15 mouse cellular contexts compared by ENCODE assay signal in the genomic region with DNA sequence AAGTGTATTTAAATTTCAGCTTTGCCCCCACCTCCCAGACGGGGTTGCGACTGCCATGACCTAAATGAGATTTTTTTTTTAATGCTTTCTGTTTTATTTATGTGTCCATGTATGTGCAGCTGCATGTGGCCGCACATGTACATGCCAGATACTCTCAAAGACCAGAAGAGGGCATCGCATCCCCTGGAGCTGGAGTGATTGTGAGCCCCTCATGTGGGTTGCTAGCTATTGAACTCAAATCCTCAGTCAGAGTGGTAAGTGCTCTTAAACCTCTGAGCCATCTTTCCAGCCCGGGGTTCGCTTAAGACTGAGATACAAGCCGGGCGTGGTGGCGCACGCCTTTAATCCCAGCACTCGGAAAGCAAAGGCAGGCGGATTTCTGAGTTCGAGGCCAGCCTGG. TPM values are rescaled to one million over a fixed set of nuclear protein-coding genes. Genes with fewer than 3 reads are reported as not detected.
DNase-seq lines count a peak whose midpoint lies in the region; ATAC-seq and TF ChIP-seq lines count a peak whose summit lies in the region.
"Had no signal": no experiment of that assay in that cellular context is flagged by ENCODE, and none has a peak within 500 bp of the region (broad histone marks: within the 10 kb centered on the region; RNA-seq: fewer than 3 reads in every experiment).

No protein-coding gene starts in this region.

- H3K4me1 ChIP-seq in heart, postnatal 0 days (ENCODE audit: control insufficient read depth, insufficient read depth): no peaks in the 10 kb centered on the region
- peaks cover 3% of the 10 kb centered on the region; the same call in 1 of the 2 replicates for H3K4me1 ChIP-seq in heart, embryonic 11.5 days (ENCODE audit: control insufficient read depth, insufficient read depth, low read length)
- H3K4me1 ChIP-seq in midbrain, embryonic 12.5 days: no peaks in the 10 kb centered on the region
- H3K4me1 ChIP-seq in midbrain, embryonic 16.5 days (ENCODE audit: control insufficient read depth, insufficient read depth, low read length): no peaks in the 10 kb centered on the region
- H3K4me1 ChIP-seq: hindbrain, embryonic 13.5 days; limb, embryonic 12.5 days; lung, embryonic 15.5 days had no signal

- H3K4me3 ChIP-seq in heart, postnatal 0 days (ENCODE audit: low read depth, low read length): no peak overlapping the region
- no peak overlapping the region for H3K4me3 ChIP-seq in heart, embryonic 11.5 days (ENCODE audit: low read depth, low read length)
- no peak overlapping the region for H3K4me3 ChIP-seq in midbrain, embryonic 12.5 days
- no peak overlapping the region for H3K4me3 ChIP-seq in midbrain, embryonic 16.5 days (ENCODE audit: low read depth, low read length)
- H3K4me3 ChIP-seq: hindbrain, embryonic 13.5 days; limb, embryonic 12.5 days; lung, embryonic 15.5 days had no signal

- no peak overlapping the region for H3K9ac ChIP-seq in heart, postnatal 0 days (replicated peaks; ENCODE audit: low read depth, low read length)
- no peak overlapping the region for H3K9ac ChIP-seq in heart, embryonic 11.5 days (ENCODE audit: low read depth, low read length)
- H3K9ac ChIP-seq in midbrain, embryonic 12.5 days (replicated peaks): no peak overlapping the region
- H3K9ac ChIP-seq in midbrain, embryonic 16.5 days (ENCODE audit: low read depth, low read length): no peak overlapping the region
- H3K9ac ChIP-seq: hindbrain, embryonic 13.5 days; limb, embryonic 12.5 days; lung, embryonic 15.5 days had no signal

- ATAC-seq in heart, postnatal 0 days (ENCODE audit: insufficient read depth, low read depth): no peak
- ATAC-seq in heart, embryonic 11.5 days (replicated peaks; ENCODE audit: insufficient number of reproducible peaks, low FRiP score, low TSS enrichment): no peak
- ATAC-seq in midbrain, embryonic 12.5 days (ENCODE audit: low FRiP score, low read depth): peak; percentile 39; the same call in 1 of the 2 replicates
- ATAC-seq in midbrain, embryonic 16.5 days: no peak
- ATAC-seq: activated CD4-positive, CD25-positive, alpha-beta regulatory T cell, adult 4 months; CD4-positive, CD25-positive, alpha-beta regulatory T cell, adult 4 months had no signal

- DNase-seq in heart, postnatal 0 days (ENCODE audit: low spot score): peak; percentile 40
- peak; percentile 73 for DNase-seq in embryo, embryonic 10.5 days (ENCODE audit: low spot score)
- DNase-seq in retina, postnatal 1 day: peak; percentile 57
- DNase-seq in testis, postnatal 14 days (ENCODE audit: low spot score): no peak
- DNase-seq in left cerebral cortex, postnatal 14 days (ENCODE audit: low spot score in 2 of 2): no peak
- DNase-seq: cerebellum, adult 8-10 months; gastrocnemius, postnatal 25 days had no signal

- 61% methylated on average over 13 of the region's 13 CpGs for WGBS in heart, postnatal 0 days
- 60% methylated on average over 13 of the region's 13 CpGs for WGBS in heart, embryonic 11.5 days (ENCODE audit: insufficient replicate concordance)
- WGBS in midbrain, embryonic 12.5 days: 44% methylated on average over 13 of the region's 13 CpGs
- 43% methylated on average over 13 of the region's 13 CpGs for WGBS in midbrain, embryonic 16.5 days

- no peaks in the 10 kb centered on the region for H3K27me3 ChIP-seq in heart, postnatal 0 days (ENCODE audit: control insufficient read depth, insufficient read depth, low read length)
- H3K27me3 ChIP-seq in heart, embryonic 11.5 days (ENCODE audit: control insufficient read depth, insufficient read depth, low read length): no peaks in the 10 kb centered on the region
- H3K27me3 ChIP-seq in midbrain, embryonic 12.5 days: peaks cover 7% of the 10 kb centered on the region; the same call in 1 of the 2 replicates
- no peaks in the 10 kb centered on the region for H3K27me3 ChIP-seq in midbrain, embryonic 16.5 days (ENCODE audit: control insufficient read depth, insufficient read depth, low read depth, low read length)
- H3K27me3 ChIP-seq: hindbrain, embryonic 13.5 days; limb, embryonic 12.5 days; lung, embryonic 15.5 days had no signal

- no peak overlapping the region for H3K4me2 ChIP-seq in heart, postnatal 0 days (ENCODE audit: low read depth, low read length)
- no peak overlapping the region; the same call in 1 of the 2 replicates for H3K4me2 ChIP-seq in heart, embryonic 11.5 days
- no peak overlapping the region for H3K4me2 ChIP-seq in midbrain, embryonic 12.5 days (replicated peaks)
- H3K4me2 ChIP-seq in midbrain, embryonic 16.5 days (ENCODE audit: low read length): no peak overlapping the region
- H3K4me2 ChIP-seq: hindbrain, embryonic 13.5 days; limb, embryonic 12.5 days; lung, embryonic 15.5 days had no signal

- H3K36me3 ChIP-seq in heart, postnatal 0 days (replicated peaks; ENCODE audit: control insufficient read depth, insufficient read depth, low read length): no peaks in the 10 kb centered on the region
- H3K36me3 ChIP-seq in heart, embryonic 11.5 days (ENCODE audit: control insufficient read depth, insufficient read depth, low read length): no peaks in the 10 kb centered on the region
- no peaks in the 10 kb centered on the region for H3K36me3 ChIP-seq in midbrain, embryonic 12.5 days
- H3K36me3 ChIP-seq in midbrain, embryonic 16.5 days (ENCODE audit: control insufficient read depth, insufficient read depth, low read length): no peaks in the 10 kb centered on the region
- H3K36me3 ChIP-seq: hindbrain, embryonic 13.5 days; limb, embryonic 12.5 days; lung, embryonic 15.5 days had no signal

- intact Hi-C loops in left cerebral cortex, postnatal 14 days (cut with DNase I): loop anchor here (5.0 kb wide), 1 partner anchor 100 kb away; the partner anchor contains the start of genes Larp7 and Zgrf1

- no peak for TF ChIP-seq EP300 in heart, postnatal 0 days (IDR thresholded peaks at IDR 0.05; ENCODE audit: low read depth)

- TF ChIP-seq CTCF in heart, postnatal 0 days (IDR thresholded peaks at IDR 0.05; ENCODE audit: low read depth): peak; percentile 35

- no peak overlapping the region for H3K27ac ChIP-seq in heart, postnatal 0 days (ENCODE audit: low read depth)
- H3K27ac ChIP-seq in heart, embryonic 11.5 days (ENCODE audit: low read depth, low read length): no peak overlapping the region
- no peak overlapping the region for H3K27ac ChIP-seq in midbrain, embryonic 12.5 days (replicated peaks)
- H3K27ac ChIP-seq in midbrain, embryonic 16.5 days (ENCODE audit: low read length): no peak overlapping the region
- H3K27ac ChIP-seq: hindbrain, embryonic 13.5 days; limb, embryonic 12.5 days; lung, embryonic 15.5 days had no signal

- no peaks in the 10 kb centered on the region for H3K9me3 ChIP-seq in heart, postnatal 0 days (replicated peaks; ENCODE audit: control insufficient read depth, low read length)
- H3K9me3 ChIP-seq in heart, embryonic 11.5 days (replicated peaks; ENCODE audit: control insufficient read depth, low read length): no peaks in the 10 kb centered on the region
- H3K9me3 ChIP-seq in midbrain, embryonic 12.5 days: no peaks in the 10 kb centered on the region
- H3K9me3 ChIP-seq in midbrain, embryonic 16.5 days (replicated peaks; ENCODE audit: control insufficient read depth, low read length, poor library complexity, severe bottlenecking): no peaks in the 10 kb centered on the region
- H3K9me3 ChIP-seq: hindbrain, embryonic 13.5 days; limb, embryonic 12.5 days; lung, embryonic 15.5 days had no signal

RNA-seq across cellular contexts. Expression of gene Ank2, which starts 46.9 kb away (rescaled TPM):
- 138 and 177 TPM in 2 replicates for total RNA-seq in heart, postnatal 0 days (2014; rRNA removed; ENCODE audit: low replicate concordance)
- polyA plus RNA-seq in heart, postnatal 0 days (2015; fragmentation: Nextera tagmentation; extraction: Ambion mirVana): 38.8 and 45.1 TPM in 2 replicates
- polyA plus RNA-seq in heart, embryonic 11.5 days (2014; fragmentation: Nextera tagmentation; extraction: Ambion mirVana): 30.8 and 31.8 TPM in 2 replicates
- polyA plus RNA-seq in midbrain, embryonic 12.5 days (2016; fragmentation: Nextera tagmentation; extraction: Ambion mirVana): 141 and 153 TPM in 2 replicates
- polyA plus RNA-seq in midbrain, embryonic 16.5 days (2015; fragmentation: Nextera tagmentation; extraction: Ambion mirVana): 189 and 211 TPM in 2 replicates
- 1,000 to 10,000 TPM in 1 of 2 experiments, 100 to 1,000 TPM in 1; 969 to 1,019 TPM for total RNA-seq in left cerebral cortex, postnatal 14 days (2021)

Comparison
In these comparisons a context has a peak if more than half of its experiments do, and no peak if none do; other contexts are left out.
1. DNase-seq: peak in heart, postnatal 0 days (single experiment), embryo, embryonic 10.5 days (single experiment) and retina, postnatal 1 day (single experiment); none in testis, postnatal 14 days (single experiment) and left cerebral cortex, postnatal 14 days (0 of 2).